Mouse (Mus musculus): Measurements from ENCODE around the gene Znrf1.

The Znrf1 gene

DNA sequence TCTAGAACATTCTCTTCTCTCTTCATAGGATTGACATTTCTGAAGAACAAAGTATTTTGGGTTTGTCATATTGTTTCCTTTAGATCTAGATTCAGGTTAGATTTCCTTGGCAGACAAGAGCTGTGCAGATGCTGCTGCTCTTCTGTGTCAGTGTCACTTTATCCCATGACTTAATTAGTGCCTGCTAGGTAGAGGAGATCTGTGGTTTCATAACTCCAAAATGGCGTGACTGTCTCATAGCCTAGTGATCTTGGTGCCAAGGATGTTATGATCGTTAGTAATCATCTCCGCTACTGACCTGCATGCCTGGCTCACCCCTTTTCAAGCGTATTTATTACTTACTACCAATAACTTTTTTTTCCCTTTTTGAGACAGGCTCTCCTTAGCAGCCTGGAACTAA is 34.0 kb downstream of the Znrf1 start:
- no peak for DNase-seq (ENCODE audit: low spot score)

DNA sequence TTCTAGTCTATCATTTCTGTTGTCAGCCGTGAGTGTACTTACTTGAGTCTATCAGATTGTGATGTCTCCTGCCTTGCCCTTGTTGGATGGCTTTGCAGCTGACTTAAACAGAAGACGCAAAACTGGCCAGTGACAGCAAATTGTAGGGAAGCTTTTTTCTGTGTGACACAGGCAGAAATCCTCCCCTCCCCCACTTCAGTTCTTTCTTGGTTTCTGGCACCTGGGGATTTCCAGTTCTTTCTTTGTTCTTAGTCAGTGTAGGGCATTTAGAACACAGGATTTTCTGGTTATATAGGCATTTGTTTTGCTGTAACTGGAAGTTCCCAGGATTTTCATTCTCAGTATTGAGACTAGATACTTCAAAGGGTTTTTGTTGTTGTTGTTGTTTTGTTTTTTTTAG is 34.5 kb downstream of the Znrf1 start:
- no peak for DNase-seq (ENCODE audit: low spot score)

DNA sequence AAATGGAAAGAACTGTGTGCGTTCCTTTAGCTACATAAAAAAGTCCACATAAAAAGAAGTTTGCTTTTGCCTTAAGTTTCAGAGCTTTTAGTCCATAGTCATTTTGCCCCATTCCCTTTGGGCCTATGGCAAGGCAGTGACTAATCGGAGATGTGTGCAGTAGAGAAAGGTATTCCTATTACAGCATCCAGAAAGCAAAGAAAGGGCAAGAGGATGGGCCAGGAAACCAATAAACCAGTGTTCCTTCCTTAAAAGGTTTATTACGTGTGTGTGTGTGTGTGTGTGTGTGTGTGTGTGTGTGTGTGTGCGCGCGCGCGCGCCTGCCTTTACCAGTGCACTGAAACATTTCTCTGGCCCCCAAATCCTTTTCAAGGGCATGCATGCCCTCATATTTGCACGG is 35.8 kb downstream of the Znrf1 start:
- no peak for DNase-seq (ENCODE audit: low spot score)

DNA sequence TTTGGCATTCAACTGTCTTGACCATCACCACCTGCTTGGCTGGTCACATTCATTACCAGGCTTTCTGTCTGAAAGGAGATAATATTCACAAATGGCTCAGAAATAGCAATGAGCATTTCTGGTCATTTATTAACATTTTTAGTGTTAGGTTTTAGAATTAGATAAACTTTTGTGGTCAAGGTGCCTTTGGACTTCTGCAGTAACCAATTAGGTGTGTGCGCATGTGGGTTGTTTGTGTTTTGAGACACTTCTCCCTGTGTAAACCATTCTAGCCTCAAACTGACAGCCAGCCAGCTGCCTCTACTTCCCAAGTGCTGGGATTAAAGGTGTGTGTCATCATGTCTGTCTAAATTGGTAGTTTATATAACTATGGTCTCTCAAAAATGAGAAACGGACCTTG is 36.5 kb downstream of the Znrf1 start:
- no peak for DNase-seq (ENCODE audit: low spot score)

DNA sequence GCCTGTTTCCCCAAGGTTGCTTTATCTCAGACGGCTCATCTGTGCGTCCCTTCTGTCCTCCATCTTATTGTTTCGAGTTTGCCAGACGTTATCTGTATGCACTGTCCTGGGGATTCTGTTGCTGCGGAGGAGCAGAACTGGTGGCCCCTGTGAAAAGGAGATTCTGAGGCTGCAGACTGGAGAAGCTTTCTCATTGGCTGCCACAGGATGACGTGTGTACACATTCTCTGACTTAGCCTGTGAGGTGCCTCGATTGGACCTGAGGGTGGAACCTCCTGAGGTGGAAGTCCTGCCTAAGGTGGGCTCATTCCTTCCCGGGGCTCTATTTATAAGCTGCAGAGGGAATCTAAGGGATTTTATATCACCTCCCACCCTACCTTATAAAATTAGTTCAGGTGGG is 37.7 kb downstream of the Znrf1 start:
- peak; percentile 41 for DNase-seq (ENCODE audit: low spot score)

DNA sequence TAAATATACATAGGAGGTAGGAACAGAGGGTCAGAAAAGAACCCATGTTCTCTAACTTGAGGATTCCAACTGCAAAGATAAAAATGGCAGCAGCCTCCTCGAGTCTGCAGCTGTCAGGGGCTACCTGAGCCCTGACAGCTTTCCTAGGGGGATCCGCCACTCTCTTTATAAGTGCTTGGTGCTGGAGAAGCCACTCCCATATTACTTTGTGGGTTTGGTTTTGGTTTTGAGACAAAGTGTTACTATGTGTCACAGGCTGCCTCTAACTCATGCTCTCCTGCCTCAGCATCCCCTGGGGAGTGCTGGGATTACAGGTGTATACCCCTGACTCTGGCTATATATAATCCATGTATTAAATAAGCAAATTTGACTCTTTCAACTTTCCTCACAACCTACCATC is 38.1 kb downstream of the Znrf1 start:
- DNase-seq (ENCODE audit: low spot score), result no peak

DNA sequence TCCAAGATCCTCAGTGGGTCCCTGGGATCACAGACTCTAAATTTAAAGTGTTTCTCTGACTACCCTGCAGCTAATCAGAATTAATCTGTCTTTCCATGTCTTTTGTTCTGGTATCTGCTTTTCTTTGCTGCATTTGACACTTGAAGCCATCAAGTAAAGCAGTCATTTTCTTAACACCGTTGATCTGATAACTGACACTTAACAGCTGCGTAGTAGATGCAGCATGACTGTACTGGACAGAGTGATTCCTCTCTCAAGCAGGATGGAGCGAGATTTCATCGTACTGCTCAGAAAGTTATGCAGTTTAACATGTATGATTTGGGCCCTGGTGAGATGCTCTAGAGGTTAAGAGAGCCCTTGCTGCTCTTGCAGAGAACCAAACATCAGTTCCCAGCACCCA is 39.6 kb downstream of the Znrf1 start:
- DNase-seq (ENCODE audit: low spot score), result no peak

DNA sequence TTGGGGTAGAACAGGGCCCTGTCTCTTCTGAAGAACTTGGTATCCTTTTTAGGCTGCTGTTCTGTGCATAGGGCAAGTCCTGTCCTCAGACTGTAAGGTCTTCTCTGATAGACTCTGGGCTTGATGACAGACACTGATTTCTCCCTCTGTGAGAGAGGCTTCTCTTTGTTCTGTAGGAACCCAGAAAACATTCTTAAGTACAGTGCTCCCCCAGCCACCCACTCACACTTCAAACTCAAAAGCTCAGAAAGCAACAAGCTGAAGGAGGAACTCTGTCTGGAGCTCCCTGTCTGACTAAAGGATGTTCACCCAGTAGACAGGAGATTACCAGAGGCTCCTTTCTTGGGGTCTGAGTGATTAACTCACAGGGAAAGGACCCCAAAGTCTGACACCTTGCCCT is 40.6 kb downstream of the Znrf1 start:
- DNase-seq (ENCODE audit: low spot score), result no peak

DNA sequence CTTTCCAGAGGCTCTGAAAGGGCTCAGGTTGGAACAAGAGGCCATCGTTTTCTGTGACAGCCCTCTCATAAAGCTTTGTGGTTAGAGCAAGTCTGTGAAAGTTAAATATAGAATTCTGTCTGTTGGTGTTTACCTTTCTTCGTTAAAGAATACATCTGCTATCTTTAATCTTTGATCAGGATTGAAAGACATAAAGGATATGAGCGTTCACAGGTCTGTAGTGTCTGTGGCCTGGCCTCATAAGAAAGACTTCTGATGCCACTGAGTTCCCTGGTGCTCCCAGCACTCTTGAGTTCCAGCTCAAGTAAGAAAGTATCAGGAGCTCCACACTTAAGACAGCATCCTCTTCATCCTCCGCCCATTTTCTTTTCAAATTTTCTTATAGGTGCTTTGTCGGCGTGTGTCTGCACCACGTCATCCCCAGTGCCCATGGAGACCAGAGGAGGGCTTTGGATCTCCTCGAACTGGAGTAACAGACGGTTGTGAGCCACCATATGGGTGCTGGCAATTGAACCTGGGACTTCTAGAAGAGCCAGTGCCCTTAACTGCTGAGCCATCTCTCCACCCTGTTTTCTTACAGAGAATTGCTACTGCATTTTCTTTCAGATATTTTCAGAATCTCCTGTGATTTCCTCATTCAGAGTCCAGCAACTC is 42.1 kb downstream of the Znrf1 start:
- no peak for DNase-seq (ENCODE audit: low spot score)

DNA sequence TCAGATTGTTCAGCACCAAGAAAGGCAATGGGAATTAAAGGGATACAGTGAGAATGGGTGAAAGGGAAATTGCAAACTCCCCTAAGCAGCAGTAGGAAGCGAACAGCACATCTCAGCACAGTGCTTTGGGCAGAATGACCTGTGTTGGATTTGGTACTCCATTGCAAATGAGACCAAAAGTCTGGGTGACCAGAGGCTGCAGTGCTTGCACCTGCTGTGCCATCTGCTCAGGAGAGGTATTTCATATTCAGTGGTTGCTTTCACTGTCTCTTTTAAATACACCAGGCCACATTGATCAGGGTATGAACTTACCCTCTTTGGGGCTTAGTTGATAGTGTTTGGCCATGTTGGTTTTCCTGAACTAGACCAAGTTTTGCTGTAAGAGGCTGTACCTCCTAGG is 43.4 kb downstream of the Znrf1 start:
- no peak for DNase-seq (ENCODE audit: low spot score)

DNA sequence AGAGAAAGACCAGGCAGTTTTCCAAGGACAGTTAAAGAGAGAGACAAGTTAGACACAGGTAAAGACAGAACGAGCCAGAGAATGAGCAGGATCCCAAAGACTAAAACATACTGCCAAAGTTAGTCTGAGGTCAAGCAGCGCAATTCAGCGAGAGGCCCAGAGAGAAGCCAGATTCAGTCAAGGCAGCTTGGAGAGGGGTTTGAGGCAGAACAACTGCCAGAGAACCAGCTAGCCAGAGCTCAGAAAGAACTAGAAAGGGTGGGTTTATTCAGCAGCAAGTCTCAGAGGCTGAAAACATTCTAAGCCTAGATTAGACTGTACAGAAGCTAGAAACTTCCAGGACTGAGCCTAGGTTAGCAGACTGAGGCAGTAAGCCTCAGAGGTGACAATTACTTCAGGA is 44.4 kb downstream of the Znrf1 start:
- DNase-seq (ENCODE audit: low spot score), result no peak

DNA sequence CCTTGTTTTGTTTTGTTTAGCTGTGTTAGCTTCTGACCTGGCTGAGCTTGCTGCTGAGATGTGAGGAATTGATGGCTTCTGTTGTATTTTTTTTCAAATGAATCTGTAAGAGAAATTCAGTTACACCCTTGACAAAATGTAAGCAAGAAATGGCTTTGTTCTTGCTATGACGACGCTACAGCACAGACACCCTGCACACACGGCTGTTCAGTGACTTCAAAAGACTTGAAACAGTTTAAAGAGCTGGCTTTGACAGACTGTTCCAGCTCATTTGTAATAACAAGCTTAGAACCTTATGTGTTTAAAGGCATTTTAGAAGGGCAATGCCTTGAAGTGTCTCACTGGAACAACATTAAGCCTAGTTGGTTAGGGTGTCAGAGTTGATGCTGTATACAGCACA is 46.5 kb downstream of the Znrf1 start:
- no peak for DNase-seq (ENCODE audit: low spot score)

DNA sequence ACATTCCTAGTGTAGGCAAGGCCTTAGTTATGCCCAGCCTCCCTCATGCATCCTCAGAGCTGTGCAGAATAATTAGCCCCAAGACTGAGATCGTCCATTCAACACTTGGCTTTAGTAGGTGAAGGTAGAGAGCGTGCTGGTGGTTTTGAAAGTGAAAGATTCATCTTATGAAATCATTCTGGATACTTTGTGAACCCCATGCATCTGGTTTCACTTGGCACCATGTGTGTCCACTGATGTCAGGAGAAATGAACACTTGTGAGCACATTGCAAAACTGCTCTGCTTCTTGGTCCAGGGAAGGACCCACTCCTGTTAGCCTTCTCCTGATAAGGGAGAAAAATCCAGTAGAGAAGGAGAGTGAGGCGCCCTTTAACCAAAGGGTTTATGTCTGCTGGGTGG is 49.0 kb downstream of the Znrf1 start:
- DNase-seq (ENCODE audit: low spot score), result no peak

DNA sequence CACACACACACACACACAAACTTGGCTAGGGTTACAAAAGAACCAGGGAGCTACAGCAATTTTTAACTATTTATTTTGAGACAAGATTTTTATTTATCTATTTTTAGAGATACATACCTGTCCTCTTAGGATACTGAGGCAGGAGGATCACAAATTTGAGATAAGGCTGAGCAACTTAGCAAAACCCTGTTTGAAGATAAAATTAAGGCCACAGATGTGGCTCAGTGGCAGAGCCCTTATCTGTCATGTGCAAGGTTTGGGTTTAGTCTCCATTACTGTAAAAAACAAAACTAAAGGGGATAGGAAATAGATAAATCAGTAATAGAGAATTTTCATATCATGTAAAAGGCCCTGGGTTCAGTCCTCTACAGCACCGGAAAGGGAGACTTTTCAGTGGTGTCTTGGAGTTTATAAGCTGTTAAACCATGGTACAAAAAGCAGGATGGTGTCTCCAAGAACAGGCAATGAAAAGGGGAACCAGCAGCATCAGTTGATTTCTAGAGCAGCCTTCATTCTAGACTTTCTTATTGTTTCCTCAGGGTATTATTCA is 51.7 kb downstream of the Znrf1 start:
- DNase-seq (ENCODE audit: low spot score), result no peak

DNA sequence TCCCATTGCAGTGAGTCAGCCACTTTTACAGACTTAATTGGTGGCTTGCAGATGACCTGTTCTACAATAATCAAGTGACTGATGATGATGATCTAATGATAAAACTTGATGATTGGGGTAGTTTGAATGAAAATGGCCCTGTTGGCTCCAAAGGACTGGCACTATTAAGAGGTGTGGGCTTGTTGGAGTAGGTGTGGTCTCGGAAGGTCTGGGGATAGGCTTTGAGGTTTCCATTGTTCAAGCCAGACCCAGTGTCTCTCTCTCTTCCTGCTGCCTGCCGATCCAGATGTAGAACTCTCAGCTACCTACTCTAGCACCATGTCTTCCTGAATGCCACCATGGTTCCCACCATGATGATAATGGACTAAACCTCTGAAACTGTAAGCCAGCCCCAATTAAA is 52.4 kb downstream of the Znrf1 start:
- DNase-seq (ENCODE audit: low spot score), result no peak

DNA sequence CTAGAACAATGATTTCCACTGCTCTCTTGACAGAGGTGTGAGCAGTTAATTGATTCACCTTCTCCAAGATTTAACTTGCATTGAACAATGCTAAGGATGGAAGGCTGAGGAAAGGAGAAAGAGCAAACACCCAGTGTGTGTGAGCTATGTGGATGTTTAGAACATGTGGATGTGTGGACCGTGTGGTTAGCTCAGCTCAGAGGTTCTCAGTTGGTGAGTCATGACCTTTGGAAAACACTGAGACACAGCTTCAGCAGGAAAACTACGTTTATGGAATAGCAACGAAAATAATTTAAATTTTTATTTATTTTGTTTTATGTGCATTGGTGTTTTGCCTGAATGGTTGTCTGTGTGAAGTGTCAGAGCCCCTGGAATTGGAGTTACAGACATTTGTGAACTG is 54.3 kb downstream of the Znrf1 start:
- no peak for DNase-seq (ENCODE audit: low spot score)

DNA sequence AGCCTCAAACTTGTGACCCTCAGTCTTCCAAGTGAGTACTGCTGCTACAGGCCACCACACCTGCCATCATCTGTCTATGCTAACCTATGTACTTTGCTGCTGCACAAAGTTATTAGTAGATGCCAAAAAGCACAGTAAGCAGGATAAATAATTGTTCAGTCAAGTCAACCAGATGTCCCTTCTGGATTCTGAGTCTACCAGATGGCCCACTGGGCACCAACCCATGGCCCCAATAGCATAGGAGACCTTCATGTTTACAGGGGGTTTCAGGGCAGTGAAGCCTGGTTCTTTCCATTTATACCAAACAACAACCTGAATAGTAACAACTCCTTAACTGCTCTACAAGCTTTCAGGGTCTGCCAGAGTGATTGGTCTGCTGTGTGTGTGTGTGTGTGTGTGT is 55.3 kb downstream of the Znrf1 start:
- DNase-seq (ENCODE audit: low spot score), result no peak

DNA sequence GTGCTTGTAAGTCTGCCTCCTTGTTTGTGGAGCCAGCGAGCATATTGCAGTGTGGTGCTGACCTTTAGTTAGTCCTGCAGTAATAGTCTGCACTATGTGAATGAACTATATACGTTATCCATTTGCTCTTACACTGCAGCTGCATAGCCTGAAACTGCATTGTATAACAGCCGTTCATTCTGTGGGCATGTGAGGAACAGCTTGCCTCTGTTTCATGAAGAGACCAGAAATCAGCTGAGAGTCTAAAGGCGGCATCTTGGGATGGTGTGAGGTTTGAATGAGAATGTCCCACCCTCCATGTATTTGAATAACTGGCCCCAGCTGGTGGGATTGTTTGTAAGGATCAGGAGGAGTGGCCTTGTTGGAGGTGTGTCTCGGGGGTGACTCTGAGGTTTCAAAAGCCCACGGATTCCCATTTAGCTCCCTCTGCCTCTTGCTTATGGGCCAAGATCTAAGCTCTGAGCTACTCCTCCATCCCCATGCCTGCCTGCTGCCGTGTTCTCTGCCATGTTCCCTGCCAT is 56.6 kb downstream of the Znrf1 start:
- DNase-seq (ENCODE audit: low spot score), result no peak

DNA sequence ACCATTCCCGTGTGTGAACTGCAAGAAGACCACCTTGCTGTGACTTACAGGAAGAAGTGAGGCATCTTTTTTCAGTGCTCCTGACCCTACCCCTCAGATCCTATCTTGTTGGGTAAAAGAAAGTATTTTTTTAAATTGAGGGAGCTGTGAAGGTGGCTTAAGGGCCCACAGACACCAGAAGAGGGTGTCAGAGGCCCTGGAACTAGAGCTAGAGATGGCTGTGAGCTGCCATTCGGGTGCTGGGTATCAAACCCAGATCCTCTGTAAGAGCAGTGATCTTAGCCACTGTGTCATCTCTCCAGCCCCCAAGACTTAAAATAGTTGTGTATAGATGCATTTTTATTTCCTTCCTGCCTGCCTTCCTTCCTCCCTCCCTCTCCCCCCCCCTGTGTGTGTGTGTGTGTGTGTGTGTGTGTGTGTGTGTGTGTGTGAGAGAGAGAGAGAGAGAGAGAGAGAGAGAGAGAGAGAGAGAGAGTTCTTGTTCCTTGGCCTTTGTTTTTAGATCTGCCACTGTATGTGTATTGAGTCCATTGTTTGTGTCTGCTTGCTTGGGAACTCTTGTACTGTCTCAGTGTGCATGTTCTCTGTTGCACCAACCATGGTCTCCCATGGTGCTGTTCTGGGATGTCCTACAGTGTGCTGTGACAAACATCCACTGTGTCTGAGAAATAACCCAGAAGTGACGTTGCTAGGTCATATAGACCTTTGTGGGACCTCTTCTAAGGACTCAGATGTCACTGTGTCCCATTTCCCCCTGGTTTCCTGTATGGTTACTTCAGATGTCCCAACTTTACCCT is 58.3 kb downstream of the Znrf1 start:
- DNase-seq (ENCODE audit: low spot score), result no peak

DNA sequence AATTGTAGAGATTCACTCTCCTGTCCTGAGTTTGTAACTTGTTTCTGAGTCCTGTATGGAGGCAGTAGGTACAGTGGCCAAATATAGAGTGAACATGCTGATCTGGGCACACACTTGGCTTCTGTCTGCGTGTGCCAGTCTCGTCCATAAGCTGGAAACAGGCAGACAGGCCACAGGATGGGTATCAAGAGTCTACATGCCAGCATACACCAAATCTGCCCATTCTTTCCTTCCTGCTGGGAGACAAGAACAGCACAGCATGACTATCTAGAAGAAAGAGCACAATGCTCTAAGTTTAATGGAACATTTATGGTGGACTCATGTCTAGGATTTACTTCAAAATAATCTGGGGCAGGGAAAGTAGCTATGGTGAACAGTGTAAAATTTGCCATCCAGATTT is 59.1 kb downstream of the Znrf1 start:
- no peak for DNase-seq (ENCODE audit: low spot score)

DNA sequence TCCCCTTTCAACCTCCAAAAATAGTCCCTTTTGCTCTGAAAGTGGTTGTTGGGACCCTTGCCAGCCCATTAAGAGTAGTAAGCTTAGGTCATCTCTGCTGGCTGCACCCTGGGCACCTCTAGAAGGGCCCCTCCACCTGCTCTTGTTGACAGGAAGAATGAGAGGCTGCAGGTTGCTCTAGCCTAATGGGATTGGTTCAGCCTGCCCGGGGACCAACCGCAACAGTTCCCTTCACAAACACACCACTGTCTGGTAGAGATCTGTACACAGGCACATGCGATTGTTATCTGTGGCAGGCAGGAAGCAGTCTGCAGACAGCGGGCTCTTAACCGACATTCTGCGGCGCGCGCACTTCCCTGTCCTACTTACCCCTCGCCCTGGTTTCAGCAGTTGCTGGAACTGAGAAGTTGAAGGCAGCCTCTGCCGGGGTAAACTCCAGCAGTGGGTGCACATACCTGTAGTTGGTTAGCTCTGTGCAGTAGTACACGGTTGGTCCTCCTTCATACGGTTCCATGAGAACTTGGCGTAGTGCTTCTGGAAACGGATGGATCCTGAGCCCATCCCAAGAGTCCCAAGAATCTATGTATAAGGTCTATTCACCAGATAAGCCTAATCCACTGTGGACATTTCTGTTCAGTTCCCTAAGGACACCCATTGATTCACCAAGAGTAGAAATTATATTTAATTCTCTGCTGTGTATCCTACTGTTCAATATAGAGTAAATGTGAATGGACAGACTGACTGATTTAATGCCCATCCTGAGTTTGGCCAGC is 60.0 kb downstream of the Znrf1 start:
- peak; percentile 52 for DNase-seq (ENCODE audit: low spot score)

DNA sequence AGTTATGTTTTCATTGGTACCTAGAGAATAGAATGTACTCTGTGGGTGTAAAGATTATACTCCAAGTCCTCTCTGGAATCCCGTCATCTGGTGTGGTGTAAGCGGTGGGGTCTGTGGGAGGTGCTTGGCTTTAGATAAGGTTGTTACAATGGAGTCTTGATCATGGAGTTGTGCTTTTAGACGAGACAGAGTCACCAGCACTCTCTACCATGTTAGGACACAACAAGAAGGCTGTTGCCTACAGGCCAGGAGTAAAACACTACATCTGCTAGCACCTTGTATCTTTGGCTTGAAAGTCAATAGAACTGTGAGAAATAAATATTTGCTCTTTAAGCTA is 60.6 kb downstream of the Znrf1 start:
- DNase-seq (ENCODE audit: low spot score), result no peak

DNA sequence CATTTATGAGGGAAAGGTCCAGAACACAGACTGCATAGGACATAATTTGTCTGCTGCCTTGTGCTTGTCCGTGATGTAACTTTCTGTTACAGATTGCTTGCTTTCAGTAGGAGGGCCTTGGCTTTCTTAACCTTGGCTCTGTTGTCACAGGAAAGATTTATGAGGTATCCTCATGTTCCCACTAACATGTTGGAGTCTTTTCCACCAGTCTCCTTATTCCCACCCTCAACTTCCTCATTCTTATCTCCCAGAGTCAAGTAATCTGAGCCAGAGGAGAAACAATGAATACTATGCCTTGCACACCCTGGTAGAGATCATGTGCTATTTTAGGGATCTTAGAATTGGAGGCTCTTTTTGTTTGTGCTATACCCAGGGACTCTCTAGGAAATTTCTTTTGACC is 61.4 kb downstream of the Znrf1 start:
- DNase-seq (ENCODE audit: low spot score), result no peak
